Mouse (Mus musculus) small intestine, adult 2 months (tissue): Measurements from ENCODE around the gene Syt9.

ENCODE experiments used
- CTCF ChIP-seq: fragments of 200-500 bp; IDR thresholded peaks from 2 replicates; pipeline ENCODE4 v1.5.1; 2012; ENCODE audit warnings: low read depth, mild to moderate bottlenecking, control low read depth, inconsistent platforms, low read length, moderate library complexity, mixed read lengths; ENCODE audit not compliant: insufficient replicate concordance, insufficient read length; ENCODE audit errors: extremely low read depth
- POLR2A ChIP-seq: fragments of 200-500 bp; IDR thresholded peaks from 2 replicates; pipeline ENCODE4 v1.6.1; 2012; ENCODE audit warnings: low read depth, mild to moderate bottlenecking, control low read depth, inconsistent platforms, low read length, moderate library complexity

GRCm38 (mm10) chr7:107371126-107371920 lies 795 bp downstream of the Syt9 start:
- TF ChIP-seq POLR2A, result no peak
- no peak for TF ChIP-seq CTCF
